Mouse (Mus musculus): ENCODE measurements at regions not wholly inside any gene's neighbourhood (a gene's known extent, or its start where the extent isn't known, plus 50 kb on each side); places are given as distances from the start of the nearest gene placed in this dataset.
A peak's percentile ranks its signal among the peaks of the same experiment; 100 is the strongest.
"Not testable (repeated sequence)": the region's sequence is repeated elsewhere in the genome, so short reads cannot be mapped to it uniquely, and the experiment has no call there.

DNA sequence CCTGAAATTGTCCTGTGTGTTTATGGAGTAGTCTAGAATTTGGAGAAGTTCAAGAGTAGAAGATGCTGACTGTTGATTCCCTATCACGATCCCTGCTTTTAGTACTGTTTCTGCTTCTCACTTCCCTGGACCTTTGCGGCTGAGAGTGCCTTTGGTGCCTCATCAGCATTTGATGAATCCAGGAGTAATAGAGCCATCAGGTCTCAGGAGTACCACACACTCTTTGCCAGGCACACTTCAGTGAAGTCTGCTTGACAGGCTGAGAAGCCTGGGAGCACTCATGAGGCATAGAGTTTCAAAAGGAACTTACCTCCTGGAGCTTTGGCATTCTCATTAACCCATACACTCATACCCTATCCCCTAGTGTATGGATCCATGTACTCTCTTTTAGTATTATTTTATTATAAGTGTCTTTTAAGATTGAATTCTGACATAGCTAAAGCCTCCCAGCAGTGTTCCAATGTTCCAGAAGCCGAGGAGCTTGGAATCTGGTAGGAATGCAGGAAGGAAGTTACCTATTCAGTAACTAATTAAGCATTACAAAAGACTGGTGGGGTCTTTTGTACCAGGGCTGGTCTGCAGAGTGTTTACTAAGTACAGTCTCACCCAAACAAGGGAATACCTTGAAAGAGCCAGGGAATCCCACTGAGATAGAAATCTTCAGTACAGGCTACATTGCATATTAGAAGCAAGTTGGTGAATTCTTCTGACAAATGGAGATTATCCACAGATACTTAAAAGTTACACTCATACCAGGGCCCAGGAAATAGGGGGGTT is 139.7 kb downstream of the Tex13c3 start:
- not testable (repeated sequence) for DNase-seq (ENCODE audit: low spot score in 2 of 2)

DNA sequence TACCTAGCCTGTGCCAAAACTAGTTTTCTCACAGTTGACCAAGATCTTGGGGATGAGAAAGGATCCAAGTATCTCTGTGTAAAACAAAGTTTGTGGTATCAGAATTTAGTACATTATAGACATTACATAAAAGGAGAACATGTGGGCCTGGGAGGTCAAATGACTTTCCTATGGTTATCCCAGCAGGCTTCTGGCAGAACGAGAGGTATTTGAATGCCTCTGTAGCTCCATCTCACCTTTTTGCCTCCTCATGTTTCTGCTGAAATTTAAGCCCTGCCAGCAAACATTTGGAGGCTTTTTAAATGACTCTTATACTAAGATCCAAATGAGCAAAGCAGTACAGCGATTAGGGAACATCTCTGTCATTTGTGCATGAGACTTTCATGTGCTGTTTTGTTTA is 167.8 kb downstream of the Tex13c3 start:
- no peak for DNase-seq (ENCODE audit: low spot score in 2 of 2)

DNA sequence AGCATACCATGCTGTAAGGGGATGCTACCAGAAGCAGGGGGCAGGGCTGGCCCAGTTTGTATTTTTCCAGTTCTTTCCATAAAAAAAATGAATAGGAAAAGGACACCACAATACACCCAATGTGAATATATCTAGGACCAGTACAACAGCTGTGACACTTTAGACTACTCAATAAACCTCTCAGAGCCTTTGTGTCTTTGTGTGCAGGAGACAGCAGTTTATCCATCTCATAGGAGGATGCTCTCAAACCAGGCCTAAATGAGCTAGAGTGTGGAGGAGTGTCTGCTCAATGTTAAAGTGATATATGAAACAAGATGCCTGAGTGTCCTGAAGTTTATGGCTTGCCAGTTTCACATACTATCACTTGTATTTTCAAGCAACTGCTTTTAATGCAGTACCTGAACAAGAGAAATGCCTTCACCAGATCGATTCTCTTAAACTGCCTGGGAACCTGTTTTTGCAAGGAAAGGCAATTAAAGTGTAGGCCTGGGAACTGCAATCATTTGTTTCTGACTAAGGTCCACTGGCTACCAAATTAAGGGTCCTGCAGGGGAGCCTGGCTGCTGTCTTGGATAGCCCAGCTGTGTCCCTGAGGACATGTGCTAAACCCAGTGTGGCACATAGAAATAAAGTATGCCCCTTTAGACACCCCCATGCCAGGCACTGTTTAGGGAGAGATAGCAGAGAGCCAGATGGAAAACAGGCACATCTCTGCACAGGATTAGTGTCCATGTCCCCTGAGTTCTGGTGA is 169.1 kb downstream of the Tex13c3 start:
- DNase-seq (ENCODE audit: low spot score in 2 of 2): no peak

DNA sequence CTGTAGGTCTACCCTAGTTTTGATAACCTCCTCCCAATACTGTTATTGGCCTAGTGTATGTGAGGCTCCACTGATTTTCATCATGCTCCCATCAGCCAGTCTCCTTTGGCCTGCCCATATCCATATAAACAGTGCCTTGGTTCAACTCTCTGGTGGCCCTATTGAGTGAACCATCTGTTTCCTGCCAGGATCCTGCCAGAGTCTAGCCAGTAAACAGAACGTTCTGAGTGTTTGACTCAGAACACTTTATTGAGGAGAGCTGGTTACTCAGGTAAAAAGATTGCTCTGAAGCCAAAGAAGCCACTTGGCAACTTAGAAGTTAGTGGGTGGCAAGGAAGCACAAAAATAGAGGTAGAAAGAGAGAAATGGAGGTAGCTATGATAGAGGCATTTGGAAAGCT is 169.7 kb downstream of the Tex13c3 start:
- DNase-seq (ENCODE audit: low spot score in 2 of 2): no peak

GRCm38 (mm10) chrX:19288171-19288570 is 192.9 kb downstream of the Tex13c3 start:
- DNase-seq (ENCODE audit: low spot score in 2 of 2): no peak

DNA sequence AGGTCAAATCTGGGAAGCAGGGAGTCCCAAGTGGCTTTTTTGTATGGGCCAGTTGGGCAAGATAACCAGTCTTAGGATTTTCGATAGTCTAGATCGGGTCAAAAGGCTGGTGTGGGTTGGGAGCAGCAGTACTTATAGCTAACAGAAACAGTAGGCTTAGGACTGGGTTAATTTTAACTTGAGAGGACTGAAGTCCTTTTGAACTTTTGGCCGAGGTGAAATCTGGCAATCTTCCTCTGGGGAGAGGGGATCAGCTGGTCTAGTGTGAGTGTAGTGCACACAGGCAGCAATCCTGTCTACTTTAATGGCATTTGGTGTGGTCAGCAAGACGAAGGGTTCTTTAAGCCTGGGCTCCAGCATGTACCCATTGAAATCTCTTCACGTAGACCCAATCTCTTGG is 194.7 kb downstream of the Tex13c3 start:
- no peak for DNase-seq (ENCODE audit: low spot score in 2 of 2)

GRCm38 (mm10) chrX:19285773-19286172 is 195.3 kb downstream of the Tex13c3 start:
- DNase-seq (ENCODE audit: low spot score in 2 of 2): peak in 1 of 2 experiments; percentile 1

- no peak for DNase-seq (ENCODE audit: low spot score in 2 of 2)
Measured at GRCm38 (mm10) chrX:19283078-19283477, 198.0 kb downstream of the Tex13c3 start.

DNA sequence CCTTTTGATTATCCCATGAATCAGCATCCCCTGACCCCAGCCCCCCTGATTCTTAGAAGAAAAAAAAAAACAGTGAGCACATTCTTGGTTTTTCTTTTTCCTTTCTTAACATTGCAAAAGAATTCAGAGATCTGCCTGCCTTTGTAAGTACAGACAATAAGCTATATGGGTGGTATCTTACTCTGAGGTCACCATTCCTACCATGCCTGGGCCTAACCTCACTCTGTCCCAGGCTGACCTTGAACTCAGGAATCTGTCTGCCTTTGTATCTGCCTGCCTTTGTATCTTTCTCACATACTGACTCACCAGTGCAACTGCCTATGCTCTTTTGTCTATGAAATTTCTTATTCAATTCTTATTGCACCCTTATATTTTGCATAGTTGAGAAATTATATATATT is 216.9 kb downstream of the Tex13c3 start:
- no peak for DNase-seq (ENCODE audit: low spot score in 2 of 2)

- no peak for DNase-seq (ENCODE audit: low spot score in 2 of 2)
Measured at GRCm38 (mm10) chrX:19246777-19247619, 234.1 kb downstream of the Tex13c3 start.

- peak; percentile 50 for DNase-seq (ENCODE audit: low spot score in 2 of 2)
Measured at GRCm38 (mm10) chrX:19237738-19238261, 243.3 kb downstream of the Tex13c3 start.

DNA sequence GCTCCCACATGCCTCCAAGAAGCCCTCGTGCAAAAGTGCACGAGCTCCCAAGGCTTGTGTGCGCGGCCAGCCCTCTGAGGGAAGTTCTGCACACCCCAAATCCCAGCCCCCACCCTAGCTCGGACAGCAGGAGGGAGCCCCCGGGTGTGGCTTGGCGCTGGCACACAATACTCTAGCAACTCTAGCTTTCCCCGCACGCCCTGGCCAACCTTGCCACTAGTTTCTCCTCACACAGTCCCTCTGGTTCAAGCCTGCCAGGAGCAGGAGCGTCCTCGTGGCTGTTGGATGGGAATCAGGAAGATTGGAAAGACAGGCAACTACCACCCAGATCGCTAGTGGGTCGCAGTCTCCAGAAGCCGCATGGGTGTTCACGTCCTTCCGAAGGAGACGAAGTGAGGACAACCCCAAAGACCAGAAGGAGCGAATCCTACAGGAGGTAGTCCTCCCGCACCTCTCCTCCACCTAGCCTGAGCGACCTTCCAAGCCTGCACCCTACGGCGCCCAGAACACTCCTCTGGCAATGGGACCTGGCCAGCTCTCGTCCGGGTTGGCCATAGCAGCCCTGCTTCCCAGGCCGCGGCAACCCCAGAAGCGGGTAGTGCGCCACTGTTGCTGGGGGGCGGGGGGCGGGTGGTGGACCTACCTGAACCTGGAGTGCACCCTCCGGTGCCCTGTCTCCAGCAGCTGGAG is 243.9 kb downstream of the Tex13c3 start:
- DNase-seq (ENCODE audit: low spot score in 2 of 2): peak; percentile 5 to 23

- DNase-seq (ENCODE audit: low spot score in 2 of 2): no peak
Measured at GRCm38 (mm10) chrX:19235449-19235848, 245.7 kb downstream of the Tex13c3 start.

DNA sequence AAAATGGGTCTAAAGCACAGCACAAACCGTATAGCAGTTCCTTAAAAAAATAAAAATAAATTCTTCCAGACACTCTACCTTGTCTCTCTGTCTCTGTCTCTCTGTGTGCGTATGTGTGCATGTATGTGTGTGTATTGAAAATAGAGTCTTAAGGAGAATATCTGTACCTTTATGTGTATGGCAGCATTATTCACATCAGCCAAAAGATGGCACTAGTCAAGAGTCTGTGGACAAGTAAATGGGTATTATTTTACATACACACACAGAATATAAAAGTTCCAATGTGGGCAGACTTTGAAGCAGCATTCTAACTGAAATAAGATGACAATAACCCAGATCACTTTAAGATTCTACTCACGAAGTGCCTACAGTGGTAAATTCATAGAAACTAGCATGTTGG is 249.3 kb downstream of the Tex13c3 start:
- no peak for DNase-seq (ENCODE audit: low spot score in 2 of 2)

DNA sequence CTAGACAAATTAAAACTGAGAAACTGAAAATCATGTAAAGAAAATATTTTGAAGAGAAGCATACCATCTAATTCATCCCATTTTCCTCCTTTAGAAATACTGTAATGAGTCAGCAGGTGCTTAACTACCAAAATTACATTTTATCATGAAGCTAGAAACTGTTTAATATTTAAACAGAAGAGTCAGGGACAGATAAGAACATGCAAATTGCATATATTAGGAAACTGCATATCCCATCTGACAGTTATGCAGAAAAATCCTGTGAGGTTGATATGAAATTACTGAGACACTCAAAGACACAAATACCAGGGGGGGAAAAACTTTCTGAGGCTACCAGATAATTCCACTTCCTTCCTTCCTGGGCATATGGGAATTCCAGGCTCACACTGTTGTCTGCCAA is 257.8 kb downstream of the Tex13c3 start:
- DNase-seq (ENCODE audit: low spot score in 2 of 2): no peak

- no peak for DNase-seq (ENCODE audit: low spot score in 2 of 2)
Measured at GRCm38 (mm10) chrX:19220785-19221496, 260.2 kb downstream of the Tex13c3 start.

GRCm38 (mm10) chrX:19219727-19220126 is 261.4 kb downstream of the Tex13c3 start:
- no peak for DNase-seq (ENCODE audit: low spot score in 2 of 2)

DNA sequence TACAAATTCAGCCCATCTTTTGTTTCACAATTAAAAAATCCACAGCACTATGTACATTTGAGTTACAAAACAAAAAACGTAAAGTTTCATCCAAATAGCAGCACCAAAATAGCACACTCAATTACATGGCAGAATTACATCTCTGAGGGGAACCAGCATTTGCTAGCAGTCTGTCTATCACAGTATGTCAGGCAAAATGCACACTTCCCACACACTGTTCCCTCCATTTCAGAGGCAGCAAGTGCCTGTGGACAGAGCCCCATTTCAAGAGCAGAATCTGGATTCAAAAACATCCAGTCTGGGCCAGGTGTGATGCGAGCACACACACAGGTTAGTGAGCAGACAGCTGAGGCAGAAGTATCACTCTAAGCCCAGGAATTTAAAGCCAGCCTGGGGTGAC is 261.8 kb downstream of the Tex13c3 start:
- DNase-seq (ENCODE audit: low spot score in 2 of 2): peak in 1 of 2 experiments; percentile 42

GRCm38 (mm10) chrX:19206420-19206819 is 274.7 kb downstream of the Tex13c3 start:
- DNase-seq (ENCODE audit: low spot score in 2 of 2): no peak

DNA sequence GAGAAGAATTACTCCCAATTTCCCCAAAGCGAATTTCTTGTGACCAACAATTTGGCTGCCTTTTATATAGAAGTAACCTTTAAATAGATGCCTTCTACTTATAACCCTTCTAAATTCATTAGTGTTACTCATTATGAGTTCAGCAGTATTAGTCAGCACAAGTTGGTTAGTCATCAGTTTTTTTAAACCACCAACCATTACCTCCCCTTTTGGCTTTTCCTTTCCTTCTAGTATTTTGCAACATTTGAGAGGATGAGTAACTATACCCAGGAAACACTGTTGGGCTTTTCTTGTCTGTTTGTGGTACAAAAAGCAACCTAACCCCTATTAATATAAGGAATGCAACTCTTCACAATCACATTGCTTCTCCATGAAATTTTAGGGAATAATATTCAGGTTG is 278.6 kb downstream of the Tex13c3 start:
- DNase-seq (ENCODE audit: low spot score in 2 of 2): no peak
